Mouse (Mus musculus): ENCODE results near the gene Rad21l. TPM values are rescaled to one million over a fixed set of nuclear protein-coding genes. Genes with fewer than 3 reads are reported as not detected.

The Rad21l gene
- polyA plus RNA-seq, 1 experiment from 2014 or later: not detected

DNA sequence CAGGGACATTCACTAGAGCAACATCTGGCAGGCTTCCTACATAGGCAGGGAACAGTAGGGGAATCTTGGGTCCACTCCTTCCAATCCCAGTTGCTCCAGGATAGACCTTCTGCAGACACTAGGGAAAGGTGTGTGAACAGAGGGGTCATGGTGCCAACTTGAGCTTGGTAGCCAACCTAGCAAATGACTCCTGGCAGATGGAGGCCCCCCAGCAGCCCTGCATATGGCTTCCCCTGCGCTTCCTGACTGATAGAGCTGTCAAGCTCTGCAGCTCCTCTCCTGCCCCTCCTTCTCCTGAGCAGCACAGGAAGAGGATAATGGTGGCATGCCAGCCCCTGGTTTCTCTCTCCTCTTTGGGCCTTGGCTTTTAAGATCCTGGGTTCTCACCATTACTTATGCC, 59.9 kb downstream of the Rad21l start:
- H3K9ac ChIP-seq (ENCODE audit: low read length): no peak overlapping the region

DNA sequence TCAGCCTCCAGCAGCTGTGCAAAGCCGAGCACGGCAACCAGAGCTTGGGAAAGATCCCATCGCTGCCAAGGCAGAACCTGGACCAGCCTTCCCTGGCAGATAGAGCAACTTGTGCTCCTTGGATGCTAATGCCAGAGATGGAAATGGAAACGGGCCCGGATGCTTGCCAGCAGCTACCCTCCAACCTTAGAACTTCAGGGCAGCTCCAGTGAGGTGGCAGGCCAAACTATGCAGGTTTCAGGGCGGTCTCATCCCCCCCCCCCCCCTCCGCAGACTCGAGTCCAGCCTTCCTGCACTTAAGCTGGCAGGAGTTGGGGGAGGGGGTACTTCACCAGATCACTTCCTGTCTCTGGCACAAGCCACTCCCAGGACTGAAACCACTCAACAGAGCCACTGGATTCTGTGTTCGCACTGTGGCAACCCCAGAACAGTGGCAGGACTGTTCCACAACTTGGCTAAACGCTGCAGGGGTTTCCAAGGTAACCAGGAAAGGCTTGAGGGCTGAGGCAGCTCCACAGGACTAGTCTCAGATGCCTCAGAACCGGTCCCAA, 62.8 kb downstream of the Rad21l start:
- no peak overlapping the region for H3K4me2 ChIP-seq (ENCODE audit: low read depth, low read length)
- no peaks in the 10 kb centered on the region for H3K27me3 ChIP-seq (ENCODE audit: control insufficient read depth, insufficient read depth, low read depth, low read length)
- H3K9ac ChIP-seq (ENCODE audit: low read length): no peak overlapping the region
- H3K4me3 ChIP-seq (ENCODE audit: low read length): no peak overlapping the region
- ATAC-seq (ENCODE audit: low read depth): peak; percentile 86
- WGBS: 24% methylated on average over 11 of the region's 11 CpGs
- H3K4me1 ChIP-seq (replicated peaks; ENCODE audit: control insufficient read depth, insufficient read depth, low read length): peaks cover 11% of the 10 kb centered on the region
- H3K27ac ChIP-seq (ENCODE audit: low read length): peak overlapping the region; percentile 56
- no peaks in the 10 kb centered on the region for H3K36me3 ChIP-seq (ENCODE audit: control insufficient read depth, insufficient read depth, low read length)
- H3K9me3 ChIP-seq (ENCODE audit: control insufficient read depth, low read length): no peaks in the 10 kb centered on the region

More for the DNA sequence above, 59.9 kb downstream of the Rad21l start:
- Histone ChIP-seq H3K36me3 (ENCODE audit: control insufficient read depth, insufficient read depth, low read length) (no peaks in the 10 kb centered on the region), H3K4me3 (ENCODE audit: low read length) (no peak overlapping the region), H3K27ac (ENCODE audit: low read length) (no peak overlapping the region), H3K4me1 (replicated peaks; ENCODE audit: control insufficient read depth, insufficient read depth, low read length) (peaks cover 6% of the 10 kb centered on the region), H3K27me3 (ENCODE audit: control insufficient read depth, insufficient read depth, low read depth, low read length) (no peaks in the 10 kb centered on the region), H3K4me2 (ENCODE audit: low read depth, low read length) (no peak overlapping the region), H3K9me3 (ENCODE audit: control insufficient read depth, low read length) (no peaks in the 10 kb centered on the region)
- WGBS: 58% methylated on average over 1 of the region's 1 CpGs
- ATAC-seq (ENCODE audit: low read depth): no peak

DNA sequence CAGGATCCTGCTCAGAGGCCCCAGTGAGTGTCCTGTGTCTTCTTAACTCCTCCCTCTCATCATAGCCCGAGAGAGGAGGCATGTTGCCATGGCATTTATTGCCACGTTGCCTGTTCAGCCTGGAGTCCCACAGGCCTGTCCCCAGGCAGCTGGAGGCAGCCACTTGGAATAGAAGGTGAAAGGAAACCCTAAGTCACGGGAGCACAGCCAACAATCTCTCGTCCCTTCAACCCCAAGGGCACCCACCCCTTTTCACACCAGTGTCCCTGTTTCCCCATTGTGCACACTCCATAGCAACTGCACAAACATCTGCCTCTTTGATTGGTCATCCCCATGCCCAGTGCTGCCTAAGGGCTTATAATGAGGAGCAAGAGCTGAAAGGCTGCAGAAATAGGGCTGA, 64.7 kb downstream of the Rad21l start:
- no peaks in the 10 kb centered on the region for H3K27me3 ChIP-seq (ENCODE audit: control insufficient read depth, insufficient read depth, low read depth, low read length)
- H3K4me2 ChIP-seq (ENCODE audit: low read depth, low read length): no peak overlapping the region
- peak overlapping the region; percentile 84 for H3K27ac ChIP-seq (ENCODE audit: low read length)
- no peaks in the 10 kb centered on the region for H3K36me3 ChIP-seq (ENCODE audit: control insufficient read depth, insufficient read depth, low read length)
- peaks cover 8% of the 10 kb centered on the region for H3K4me1 ChIP-seq (replicated peaks; ENCODE audit: control insufficient read depth, insufficient read depth, low read length)
- no peak overlapping the region for H3K9ac ChIP-seq (ENCODE audit: low read length)
- 31% methylated on average over 4 of the region's 4 CpGs for WGBS
- H3K4me3 ChIP-seq (ENCODE audit: low read length): no peak overlapping the region
- no peaks in the 10 kb centered on the region for H3K9me3 ChIP-seq (ENCODE audit: control insufficient read depth, low read length)
- ATAC-seq (ENCODE audit: low read depth): peak; percentile 27

DNA sequence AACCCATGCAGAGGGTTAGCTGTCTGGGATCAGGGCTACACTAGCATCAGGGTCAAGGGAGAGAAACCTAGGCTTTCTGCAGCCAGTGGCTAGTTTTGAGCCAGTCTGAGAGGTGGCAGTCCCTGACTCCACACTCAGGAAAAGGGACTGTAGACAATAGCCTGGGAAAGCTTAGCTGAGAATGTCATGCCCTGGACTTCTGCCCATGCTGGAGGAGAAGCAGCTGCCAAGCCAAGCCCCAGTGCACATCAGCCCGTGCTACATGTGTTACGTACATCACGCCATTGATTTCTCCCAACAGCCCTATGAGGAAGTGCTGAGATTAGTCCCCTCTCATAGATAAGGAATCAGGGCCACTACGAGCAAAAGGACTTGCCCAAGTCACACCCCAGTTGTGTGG, 66.2 kb downstream of the Rad21l start:
- Histone ChIP-seq H3K4me2 (ENCODE audit: low read depth, low read length) (no peak overlapping the region), H3K9ac (ENCODE audit: low read length) (no peak overlapping the region), H3K27ac (ENCODE audit: low read length) (no peak overlapping the region), H3K4me1 (replicated peaks; ENCODE audit: control insufficient read depth, insufficient read depth, low read length) (peaks cover 10% of the 10 kb centered on the region), H3K4me3 (ENCODE audit: low read length) (no peak overlapping the region), H3K27me3 (ENCODE audit: control insufficient read depth, insufficient read depth, low read depth, low read length) (no peaks in the 10 kb centered on the region), H3K36me3 (ENCODE audit: control insufficient read depth, insufficient read depth, low read length) (no peaks in the 10 kb centered on the region), H3K9me3 (ENCODE audit: control insufficient read depth, low read length) (no peaks in the 10 kb centered on the region)
- WGBS: 32% methylated on average over 4 of the region's 4 CpGs
- no peak for ATAC-seq (ENCODE audit: low read depth)

DNA sequence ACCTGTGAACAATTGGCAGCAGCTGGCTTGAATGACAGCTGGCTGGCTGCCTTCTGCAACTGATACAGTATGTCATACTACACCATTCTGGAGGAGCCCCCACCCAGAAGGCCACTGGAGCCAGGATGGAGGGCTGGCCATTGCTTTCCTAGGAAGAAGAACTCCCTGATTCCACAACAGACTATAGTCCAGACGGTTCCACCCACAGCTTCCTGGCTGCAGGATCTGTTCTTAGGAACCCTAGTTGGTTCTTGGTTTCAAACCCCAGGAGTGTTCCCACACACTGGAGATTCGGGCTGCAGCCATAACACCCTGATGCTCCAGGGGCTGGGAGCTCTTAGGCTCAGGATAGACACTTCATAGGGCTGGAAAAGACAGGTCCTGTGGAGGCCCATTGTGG, 70.3 kb downstream of the Rad21l start:
- Histone ChIP-seq H3K4me2 (ENCODE audit: low read depth, low read length) (no peak overlapping the region), H3K4me1 (replicated peaks; ENCODE audit: control insufficient read depth, insufficient read depth, low read length) (peaks cover 6% of the 10 kb centered on the region; the same call in 1 of the 2 replicates), H3K4me3 (ENCODE audit: low read length) (no peak overlapping the region), H3K9ac (ENCODE audit: low read length) (no peak overlapping the region), H3K9me3 (ENCODE audit: control insufficient read depth, low read length) (no peaks in the 10 kb centered on the region), H3K27me3 (ENCODE audit: control insufficient read depth, insufficient read depth, low read depth, low read length) (no peaks in the 10 kb centered on the region), H3K27ac (ENCODE audit: low read length) (no peak overlapping the region), H3K36me3 (ENCODE audit: control insufficient read depth, insufficient read depth, low read length) (no peaks in the 10 kb centered on the region)
- no peak for ATAC-seq (ENCODE audit: low read depth)
- WGBS: 57% methylated on average over 2 of the region's 2 CpGs

Other genes starting within 250 kb of the Rad21l start
- gene 4921509C19Rik, start 192.4 kb downstream of the Rad21l start, polyA plus RNA-seq (2015; fragmentation: Nextera tagmentation; extraction: Ambion mirVana): not detected in 2 replicates
- gene Nsfl1c, start 174.4 kb downstream of the Rad21l start, polyA plus RNA-seq (2015; fragmentation: Nextera tagmentation; extraction: Ambion mirVana): 192 and 200 TPM in 2 replicates
- gene Fkbp1a, start 126.0 kb downstream of the Rad21l start, polyA plus RNA-seq (2015; fragmentation: Nextera tagmentation; extraction: Ambion mirVana): 699 and 778 TPM in 2 replicates
- 0.74 and 1.2 TPM in 2 replicates for gene Sdcbp2, start 95.9 kb downstream of the Rad21l start, polyA plus RNA-seq (2015; fragmentation: Nextera tagmentation; extraction: Ambion mirVana)
- gene Snph, start 35.9 kb downstream of the Rad21l start, polyA plus RNA-seq (2015; fragmentation: Nextera tagmentation; extraction: Ambion mirVana): 0.69 and 0.87 TPM in 2 replicates
- 1.4 and 1.6 TPM in 2 replicates for gene Tmem74b, start 33.5 kb upstream of the Rad21l start, polyA plus RNA-seq (2015; fragmentation: Nextera tagmentation; extraction: Ambion mirVana)
- 37.9 and 40.7 TPM in 2 replicates for gene Psmf1, start 75.7 kb upstream of the Rad21l start, polyA plus RNA-seq (2015; fragmentation: Nextera tagmentation; extraction: Ambion mirVana)
- gene Rspo4, start 174.4 kb upstream of the Rad21l start, polyA plus RNA-seq (2015; fragmentation: Nextera tagmentation; extraction: Ambion mirVana): 0.94 and 0.97 TPM in 2 replicates
- gene Angpt4, start 242.7 kb upstream of the Rad21l start, polyA plus RNA-seq (2015; fragmentation: Nextera tagmentation; extraction: Ambion mirVana): 0.57 and 0.78 TPM in 2 replicates

All from lung, embryonic 16.5 days (tissue).